Mouse (Mus musculus): Measurements from ENCODE around the gene Pcgf5.

GRCm38 (mm10) chr19:36305542-36305941 lies 42.6 kb upstream of the Pcgf5 start:
- TF ChIP-seq CTCF (IDR thresholded peaks at IDR 0.05; ENCODE audit: borderline replicate concordance, insufficient read depth, low read depth, low read length): no peak
- no peak for TF ChIP-seq POLR2A (IDR thresholded peaks at IDR 0.05; ENCODE audit: borderline replicate concordance, insufficient read depth, low read length)

Data from cerebellum, adult 2 months (tissue).